Mouse (Mus musculus) heart, postnatal 10 days (tissue): Measurements from ENCODE around the gene Bicra. TPM values are rescaled to one million over a fixed set of nuclear protein-coding genes. Genes with fewer than 3 reads are reported as not detected.

Source experiments
- DNase-seq, 2 experiments: peaks; one replicate each; pipeline ENCODE4 v3.0.0; 2021
- intact Hi-C: fragments of 180-260 bp; cut with DNase I; formaldehyde crosslinking; loops from one replicate; pipeline ENCODE4 v1.15.1; 2025
- total RNA-seq, 2 experiments: library from RNA; stranded (reverse); gene quantifications; 2 replicates each; pipeline ENCODE4 v1.2.3; 2021

Gene Bicra
- total RNA-seq = 1 to 10 TPM; 9.3 to 9.6 TPM

GRCm38 (mm10) chr7:16047338-16048146 lies at the start of gene Bicra:
Gene Bicra, minus strand, starts transcription at chr7:16047921.
- intact Hi-C loops = loop anchor here (2.0 to 5.0 kb wide), 2 partner anchors 35 to 125 kb away; partner anchors contain the start of gene Selenow
- DNase-seq = peak; percentile 90 to 92

GRCm38 (mm10) chr7:16094592-16094991 lies 46.9 kb upstream of the Bicra start:
- no peak for DNase-seq
- intact Hi-C loops = no loop called here

GRCm38 (mm10) chr7:16087587-16087986 lies 39.9 kb upstream of the Bicra start:
- DNase-seq = no peak
- intact Hi-C loops = no loop called here

DNA sequence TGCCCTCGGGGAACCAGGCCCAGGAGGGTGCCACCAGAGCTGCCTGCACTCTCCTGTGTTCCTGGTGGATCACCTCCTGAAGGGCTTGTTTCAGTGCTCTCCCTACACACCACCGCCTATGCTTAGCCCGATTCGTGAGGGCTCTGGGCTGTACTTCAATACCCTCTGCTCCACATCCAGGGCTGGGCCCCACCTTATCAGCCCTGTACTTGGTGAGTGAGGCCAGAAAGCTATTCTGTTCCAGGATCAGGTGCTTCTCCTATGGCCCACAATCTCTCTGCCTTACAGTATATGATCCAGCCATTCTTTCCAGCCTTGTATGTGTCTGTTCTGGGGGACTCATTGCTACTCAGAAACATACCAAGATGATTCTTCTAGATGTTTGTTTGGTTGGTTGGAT lies 35.6 kb upstream of the Bicra start:
- DNase-seq = no peak
- intact Hi-C loops = no loop called here

DNA sequence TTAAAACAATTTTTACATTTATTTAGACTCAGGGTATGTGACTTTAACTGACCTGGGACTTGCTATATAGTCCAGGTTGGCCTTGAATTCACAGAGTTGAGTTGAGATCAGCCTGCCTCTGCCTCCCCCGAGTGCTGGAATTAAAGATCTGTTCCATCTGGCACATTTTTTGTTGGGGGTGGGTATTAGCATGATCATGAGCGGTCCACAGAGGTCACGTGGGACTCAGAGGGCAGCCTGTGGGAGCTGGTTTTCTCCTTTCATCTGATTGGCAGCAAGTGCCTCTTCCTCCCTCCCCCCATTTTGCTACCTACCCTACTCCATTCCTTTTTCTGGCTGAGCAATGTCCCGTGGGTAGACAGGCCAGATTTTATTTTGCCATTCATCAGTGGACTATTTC lies 32.9 kb upstream of the Bicra start:
- intact Hi-C loops = no loop called here
- DNase-seq = no peak

DNA sequence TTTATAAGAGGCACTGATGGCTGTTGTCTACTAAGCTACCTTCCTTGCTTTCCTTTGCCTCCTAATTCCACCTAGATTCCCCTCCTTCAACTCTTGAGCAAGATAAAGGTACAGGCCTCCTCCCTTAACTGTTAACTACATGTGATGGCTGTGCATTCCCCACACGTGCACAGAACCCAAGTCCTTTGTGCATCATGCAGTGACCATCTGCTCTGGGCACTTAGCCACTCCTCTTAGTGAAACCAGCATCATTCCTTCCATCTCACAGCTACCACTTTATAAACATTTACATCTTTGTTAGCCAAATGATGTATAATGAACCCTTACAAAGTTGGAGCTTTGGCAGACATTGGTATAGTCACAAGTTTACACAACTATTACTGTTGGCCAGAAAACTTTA lies 32.2 kb upstream of the Bicra start:
- intact Hi-C loops = no loop called here
- DNase-seq = no peak

- intact Hi-C loops = no loop called here
- DNase-seq = no peak
These were observed 24.2 kb upstream of the Bicra start for GRCm38 (mm10) chr7:16071906-16072305.

GRCm38 (mm10) chr7:16070846-16071245 lies 23.1 kb upstream of the Bicra start:
- intact Hi-C loops = no loop called here
- no peak for DNase-seq

GRCm38 (mm10) chr7:16063490-16063889 lies 15.8 kb upstream of the Bicra start:
- intact Hi-C loops = no loop called here
- DNase-seq = no peak

DNA sequence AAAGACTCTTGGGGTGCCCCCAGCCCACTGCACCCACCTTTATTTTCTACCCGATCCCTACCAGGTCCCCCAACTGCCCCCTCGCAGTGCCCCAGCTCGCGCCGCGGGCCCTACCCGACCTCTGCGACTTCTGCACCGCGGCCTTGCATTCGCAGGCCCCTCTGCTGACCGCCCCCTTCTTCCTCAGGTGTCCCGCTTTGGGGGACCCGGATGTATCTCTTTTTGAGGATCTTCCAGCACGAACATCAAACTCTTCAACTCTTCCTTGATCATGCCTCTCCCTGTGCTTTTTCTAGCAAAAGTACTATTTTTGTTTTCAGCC lies 14.3 kb upstream of the Bicra start:
- intact Hi-C loops = no loop called here
- DNase-seq = no peak

- intact Hi-C loops = no loop called here
These were observed 13.7 kb upstream of the Bicra start, which contains the start of gene Zfp541 for GRCm38 (mm10) chr7:16061219-16062098. Gene Zfp541, plus strand, starts transcription at chr7:16061814.

GRCm38 (mm10) chr7:16057136-16057534 lies 9.4 kb upstream of the Bicra start:
- no peak for DNase-seq

More at GRCm38 (mm10) chr7:16061219-16062098, 13.7 kb upstream of the Bicra start, which contains the start of gene Zfp541:
- DNase-seq = no peak

GRCm38 (mm10) chr7:16056459-16057135 lies 8.9 kb upstream of the Bicra start:
- intact Hi-C loops = loop anchor here (5.0 kb wide), 1 partner anchor 96 kb away; no protein-coding TSS in a partner anchor
- peak in 1 of 2 experiments; percentile 28 for DNase-seq

More at GRCm38 (mm10) chr7:16057136-16057534, 9.4 kb upstream of the Bicra start:
- intact Hi-C loops = loop anchor here (5.0 kb wide), 1 partner anchor 95 kb away; no protein-coding TSS in a partner anchor

DNA sequence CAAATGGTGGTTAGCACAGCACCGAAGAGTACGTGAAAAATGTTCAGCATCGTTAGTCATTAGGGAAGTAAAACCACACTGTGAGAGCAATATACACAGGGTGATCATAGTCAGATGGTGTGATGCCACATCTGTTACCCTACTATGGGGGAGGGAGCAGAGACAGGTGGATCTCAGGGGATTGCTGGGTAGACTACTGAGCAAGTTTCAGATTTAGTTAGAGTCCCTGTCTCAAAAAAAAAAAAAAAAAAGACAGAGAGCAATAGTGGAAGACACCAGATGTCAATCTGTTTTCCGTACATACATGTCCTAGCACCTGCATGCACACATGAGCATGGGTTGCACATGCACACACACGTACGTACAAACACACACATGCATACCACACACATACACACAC lies 7.9 kb upstream of the Bicra start:
- no peak for DNase-seq
- intact Hi-C loops = loop anchor here (5.0 kb wide), 1 partner anchor 97 kb away; no protein-coding TSS in a partner anchor

GRCm38 (mm10) chr7:16054966-16055365 lies 7.2 kb upstream of the Bicra start:
- intact Hi-C loops = loop anchor here (5.0 kb wide), 1 partner anchor 97 kb away; no protein-coding TSS in a partner anchor
- no peak for DNase-seq

DNA sequence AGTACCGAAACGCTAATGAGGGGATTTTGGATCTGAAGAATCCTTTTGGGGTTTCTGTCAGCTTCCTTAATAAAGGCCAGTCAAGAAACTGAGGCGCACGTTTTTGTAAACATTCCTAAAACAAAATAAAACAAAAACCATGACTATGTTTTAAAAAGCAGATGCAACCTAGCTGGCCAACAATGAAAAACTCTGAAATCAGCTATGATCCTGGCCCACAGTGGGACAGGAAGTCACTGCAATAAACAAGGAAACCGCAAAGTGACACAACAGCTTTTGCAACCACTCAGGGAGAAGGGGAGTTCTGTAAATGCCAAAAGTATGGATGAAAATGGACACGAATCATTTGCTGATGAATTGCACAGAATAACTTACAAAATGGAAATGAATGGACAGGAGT lies 5.4 kb upstream of the Bicra start:
- no peak for DNase-seq
- intact Hi-C loops = no loop called here

DNA sequence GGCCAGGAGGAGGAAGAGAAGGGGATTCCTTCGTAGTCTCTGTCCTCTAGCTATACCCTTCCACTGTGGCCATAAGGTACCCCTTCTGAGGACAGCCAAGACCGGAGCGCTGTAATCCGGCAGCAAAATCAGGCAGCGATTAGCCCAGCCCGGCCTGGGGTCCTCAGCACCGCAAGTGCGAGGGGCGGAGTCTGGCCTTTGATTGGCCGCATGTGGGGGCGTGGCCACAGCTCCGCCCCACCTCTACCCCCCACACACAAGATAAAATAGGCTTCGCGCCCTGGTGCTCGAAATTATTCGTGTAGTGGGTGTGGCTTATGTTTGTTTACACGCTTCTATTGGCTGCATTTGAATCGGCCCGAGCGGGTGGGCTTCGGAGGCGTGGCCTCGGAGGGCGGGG lies 5.0 kb upstream of the Bicra start:
- intact Hi-C loops = loop anchor here (1.0 kb wide), 2 partner anchors 69 to 76 kb away; no protein-coding TSS in a partner anchor
- peak; percentile 96 to 97 for DNase-seq

DNA sequence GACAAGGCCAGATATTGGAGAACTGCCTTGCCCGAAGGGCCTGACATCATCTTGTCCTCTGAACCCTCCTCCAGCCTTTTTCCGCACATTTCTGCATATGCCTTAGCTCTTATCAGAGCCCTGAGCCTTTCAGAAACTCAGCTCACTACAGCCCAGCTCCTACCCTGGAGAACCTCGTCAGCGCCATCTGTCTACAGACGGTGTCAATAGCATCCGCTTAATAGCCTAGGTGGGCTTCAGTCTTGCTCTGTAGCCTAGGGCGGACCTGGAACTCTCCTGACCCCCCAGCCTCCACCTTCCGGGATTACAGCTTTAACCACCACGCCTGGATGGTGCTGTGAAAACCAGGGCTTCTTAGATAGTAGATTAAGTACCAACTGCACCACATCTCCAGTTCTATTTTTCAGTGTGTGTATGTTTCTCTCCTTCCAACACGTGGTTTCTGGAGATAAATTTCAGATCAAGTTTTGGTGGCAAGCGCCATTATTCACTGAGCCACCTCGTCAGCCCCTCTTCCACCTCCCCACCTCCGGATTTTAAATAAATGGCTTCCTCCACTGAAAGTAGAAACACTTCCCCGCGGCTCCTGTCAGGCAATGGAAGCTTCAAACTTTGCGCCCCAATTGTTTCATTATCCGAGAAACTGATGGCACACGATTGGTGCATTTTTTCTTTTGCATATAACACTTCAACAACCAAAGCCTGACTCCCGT lies 4.3 kb upstream of the Bicra start:
- intact Hi-C loops = loop anchor here (1.0 kb wide), 2 partner anchors 69 to 76 kb away; no protein-coding TSS in a partner anchor
- peak; percentile 89 to 92 for DNase-seq

DNA sequence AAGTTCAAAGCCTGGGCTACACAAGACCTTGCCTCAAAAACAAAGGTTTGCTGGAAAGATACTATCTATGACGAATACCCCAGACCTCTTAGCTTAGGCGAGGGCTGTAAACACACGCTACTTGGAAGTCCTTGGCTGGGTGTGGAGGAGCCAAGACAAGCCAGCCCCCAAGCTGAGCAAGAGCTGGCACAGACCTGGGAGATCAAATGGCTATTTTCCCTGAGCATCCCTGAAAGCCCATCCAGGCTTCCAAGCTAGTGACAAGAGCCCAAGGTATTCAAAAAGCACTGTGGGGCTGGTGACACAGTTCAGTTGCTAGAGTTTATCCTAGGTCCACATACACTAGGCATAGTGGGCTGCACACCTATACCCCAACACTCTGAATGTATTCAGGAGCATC lies 2.9 kb upstream of the Bicra start:
- no peak for DNase-seq
- intact Hi-C loops = no loop called here

DNA sequence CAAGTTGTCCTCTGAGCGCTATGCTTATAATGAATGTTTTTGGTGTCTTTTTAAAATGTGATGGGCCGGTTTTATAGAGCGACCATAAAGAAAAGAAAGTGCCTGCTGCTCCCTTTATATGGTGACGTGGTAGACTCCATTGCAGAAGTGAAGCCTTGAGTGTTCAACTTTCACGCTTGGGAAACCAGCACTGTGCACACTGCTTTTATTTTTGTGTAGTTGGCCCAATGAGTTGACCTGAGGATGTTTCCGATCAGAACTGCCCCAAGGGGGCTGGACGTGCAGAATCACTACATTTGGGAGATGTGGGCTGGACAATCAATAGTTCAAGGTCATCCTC lies 1.8 kb upstream of the Bicra start:
- DNase-seq = no peak
- intact Hi-C loops = loop anchor here (5.0 kb wide), 1 partner anchor 127 kb away; the partner anchor contains the start of gene Selenow
